Mouse (Mus musculus): ENCODE data around the gene Dlgap5. TPM values are rescaled to one million over a fixed set of nuclear protein-coding genes. Genes with fewer than 3 reads are reported as not detected.
A peak's percentile ranks its signal among the peaks of the same experiment; 100 is the strongest.

The Dlgap5 gene
- total and polyA plus RNA-seq, 2 experiments from 2014 or later: 5.5 to 10.0 TPM

GRCm38 (mm10) chr14:47421606-47422005 is 3.4 kb upstream of the Dlgap5 start:
- no peaks in the 10 kb centered on the region for H3K27me3 ChIP-seq (ENCODE audit: insufficient read depth, low read length)
- no peaks in the 10 kb centered on the region for H3K9me3 ChIP-seq (ENCODE audit: low read length)
- no peak for TF ChIP-seq CTCF (IDR thresholded peaks at IDR 0.05; ENCODE audit: low read depth)
- ATAC-seq: no peak
- H3K4me2 ChIP-seq (ENCODE audit: low read depth, low read length): no peak overlapping the region
- no peak overlapping the region for H3K4me3 ChIP-seq (ENCODE audit: low read length)
- H3K36me3 ChIP-seq (ENCODE audit: insufficient read depth, low read length): no peaks in the 10 kb centered on the region
- H3K9ac ChIP-seq (replicated peaks; ENCODE audit: low read length): no peak overlapping the region
- DNase-seq (ENCODE audit: low spot score): no peak
- 46% methylated on average over 2 of the region's 2 CpGs for WGBS
- H3K27ac ChIP-seq: no peak overlapping the region
- H3K4me1 ChIP-seq (ENCODE audit: insufficient read depth, low read length): no peaks in the 10 kb centered on the region

GRCm38 (mm10) chr14:47419723-47420276 is 1.6 kb upstream of the Dlgap5 start:
- no peak for TF ChIP-seq CTCF (IDR thresholded peaks at IDR 0.05; ENCODE audit: low read depth)

GRCm38 (mm10) chr14:47419034-47419625 is 923 bp upstream of the Dlgap5 start:
- ATAC-seq: no peak
- Histone ChIP-seq H3K27me3 (ENCODE audit: insufficient read depth, low read length) (no peaks in the 10 kb centered on the region), H3K4me3 (ENCODE audit: low read length) (no peak overlapping the region), H3K36me3 (ENCODE audit: insufficient read depth, low read length) (no peaks in the 10 kb centered on the region), H3K27ac (no peak overlapping the region), H3K4me2 (ENCODE audit: low read depth, low read length) (no peak overlapping the region), H3K4me1 (ENCODE audit: insufficient read depth, low read length) (no peaks in the 10 kb centered on the region), H3K9ac (replicated peaks; ENCODE audit: low read length) (no peak overlapping the region), H3K9me3 (ENCODE audit: low read length) (no peaks in the 10 kb centered on the region)
- WGBS: 86% methylated on average over 9 of the region's 9 CpGs
- TF ChIP-seq CTCF (IDR thresholded peaks at IDR 0.05; ENCODE audit: low read depth): no peak
- no peak for DNase-seq (ENCODE audit: low spot score)

More at GRCm38 (mm10) chr14:47419723-47420276, 1.6 kb upstream of the Dlgap5 start:
- WGBS: 93% methylated on average over 24 of the region's 24 CpGs
- H3K4me2 ChIP-seq (ENCODE audit: low read depth, low read length): no peak overlapping the region
- H3K4me1 ChIP-seq (ENCODE audit: insufficient read depth, low read length): no peaks in the 10 kb centered on the region
- no peak overlapping the region for H3K27ac ChIP-seq
- no peak for ATAC-seq
- H3K9me3 ChIP-seq (ENCODE audit: low read length): no peaks in the 10 kb centered on the region
- DNase-seq (ENCODE audit: low spot score): no peak
- no peak overlapping the region for H3K9ac ChIP-seq (replicated peaks; ENCODE audit: low read length)
- no peaks in the 10 kb centered on the region for H3K27me3 ChIP-seq (ENCODE audit: insufficient read depth, low read length)
- H3K4me3 ChIP-seq (ENCODE audit: low read length): no peak overlapping the region
- no peaks in the 10 kb centered on the region for H3K36me3 ChIP-seq (ENCODE audit: insufficient read depth, low read length)

- H3K9ac ChIP-seq (replicated peaks; ENCODE audit: low read length): peak overlapping the region; percentile 37; the same call in 1 of the 2 replicates
- ATAC-seq: no peak
- WGBS: 43% methylated on average over 5 of the region's 5 CpGs
Observed at GRCm38 (mm10) chr14:47418666-47418991, 422 bp upstream of the Dlgap5 start.

GRCm38 (mm10) chr14:47417346-47417745 is 861 bp downstream of the Dlgap5 start:
- Histone ChIP-seq H3K27ac (no peak overlapping the region), H3K4me3 (ENCODE audit: low read length) (peak overlapping the region; percentile 48), H3K4me2 (ENCODE audit: low read depth, low read length) (peak overlapping the region; percentile 73), H3K4me1 (ENCODE audit: insufficient read depth, low read length) (no peaks in the 10 kb centered on the region), H3K27me3 (ENCODE audit: insufficient read depth, low read length) (no peaks in the 10 kb centered on the region), H3K9me3 (ENCODE audit: low read length) (no peaks in the 10 kb centered on the region), H3K9ac (replicated peaks; ENCODE audit: low read length) (no peak overlapping the region), H3K36me3 (ENCODE audit: insufficient read depth, low read length) (no peaks in the 10 kb centered on the region; the same call in 1 of the 2 replicates)
- no peak for TF ChIP-seq CTCF (IDR thresholded peaks at IDR 0.05; ENCODE audit: low read depth)
- 30% methylated on average over 3 of the region's 3 CpGs for WGBS
- no peak for DNase-seq (ENCODE audit: low spot score)
- ATAC-seq: no peak

More at GRCm38 (mm10) chr14:47418666-47418991, 422 bp upstream of the Dlgap5 start:
- no peaks in the 10 kb centered on the region for H3K36me3 ChIP-seq (ENCODE audit: insufficient read depth, low read length)
- H3K27ac ChIP-seq: no peak overlapping the region
- peak overlapping the region; percentile 48 for H3K4me3 ChIP-seq (ENCODE audit: low read length)
- no peak for TF ChIP-seq CTCF (IDR thresholded peaks at IDR 0.05; ENCODE audit: low read depth)
- DNase-seq (ENCODE audit: low spot score): no peak
- peak overlapping the region; percentile 73 for H3K4me2 ChIP-seq (ENCODE audit: low read depth, low read length)
- no peaks in the 10 kb centered on the region for H3K9me3 ChIP-seq (ENCODE audit: low read length)
- H3K27me3 ChIP-seq (ENCODE audit: insufficient read depth, low read length): no peaks in the 10 kb centered on the region
- no peaks in the 10 kb centered on the region for H3K4me1 ChIP-seq (ENCODE audit: insufficient read depth, low read length)

GRCm38 (mm10) chr14:47406000-47406399 is 12.2 kb downstream of the Dlgap5 start:
- no peaks in the 10 kb centered on the region for H3K9me3 ChIP-seq (ENCODE audit: low read length)
- ATAC-seq: no peak
- no peak overlapping the region for H3K4me3 ChIP-seq (ENCODE audit: low read length)
- TF ChIP-seq CTCF (IDR thresholded peaks at IDR 0.05; ENCODE audit: low read depth): no peak
- DNase-seq (ENCODE audit: low spot score): no peak
- no peaks in the 10 kb centered on the region for H3K4me1 ChIP-seq (ENCODE audit: insufficient read depth, low read length)
- no peak overlapping the region for H3K4me2 ChIP-seq (ENCODE audit: low read depth, low read length)
- WGBS: 72% methylated on average over 9 of the region's 9 CpGs
- no peak overlapping the region for H3K27ac ChIP-seq
- no peaks in the 10 kb centered on the region for H3K27me3 ChIP-seq (ENCODE audit: insufficient read depth, low read length)
- no peak overlapping the region for H3K9ac ChIP-seq (replicated peaks; ENCODE audit: low read length)
- H3K36me3 ChIP-seq (ENCODE audit: insufficient read depth, low read length): no peaks in the 10 kb centered on the region

GRCm38 (mm10) chr14:47402735-47403134 is 15.5 kb downstream of the Dlgap5 start:
- no peak for TF ChIP-seq CTCF (IDR thresholded peaks at IDR 0.05; ENCODE audit: low read depth)
- Histone ChIP-seq H3K9ac (replicated peaks; ENCODE audit: low read length) (no peak overlapping the region), H3K4me2 (ENCODE audit: low read depth, low read length) (no peak overlapping the region), H3K4me3 (ENCODE audit: low read length) (no peak overlapping the region), H3K27ac (no peak overlapping the region), H3K9me3 (ENCODE audit: low read length) (no peaks in the 10 kb centered on the region), H3K27me3 (ENCODE audit: insufficient read depth, low read length) (no peaks in the 10 kb centered on the region), H3K4me1 (ENCODE audit: insufficient read depth, low read length) (no peaks in the 10 kb centered on the region), H3K36me3 (ENCODE audit: insufficient read depth, low read length) (no peaks in the 10 kb centered on the region; the same call in 1 of the 2 replicates)
- ATAC-seq (no peak), DNase-seq (ENCODE audit: low spot score) (no peak)
- 92% methylated on average over 8 of the region's 8 CpGs for WGBS
